24 mouse cellular contexts compared by ENCODE assay signal in genomic region chr3:146151328-146151727, GRCm38 (mm10). TPM values are rescaled to one million over a fixed set of nuclear protein-coding genes. Genes with fewer than 3 reads are reported as not detected.
A peak's percentile ranks its signal among the peaks of the same experiment; 100 is the strongest.
DNase-seq lines count a peak whose midpoint lies in the region; ATAC-seq and TF ChIP-seq lines count a peak whose summit lies in the region.
"Had no signal": no experiment of that assay in that cellular context is flagged by ENCODE, and none has a peak within 500 bp of the region (broad histone marks: within the 10 kb centered on the region; RNA-seq: fewer than 3 reads in every experiment).

No protein-coding gene starts in this region.

- no peak for ATAC-seq in liver, embryonic 12.5 days
- no peak for ATAC-seq in liver, embryonic 15.5 days (ENCODE audit: insufficient read depth)
- ATAC-seq: forebrain, embryonic 16.5 days had no signal

- H3K4me1 ChIP-seq in liver, embryonic 12.5 days: peaks cover 15% of the 10 kb centered on the region; the same call in 1 of the 2 replicates
- H3K4me1 ChIP-seq in bone marrow macrophage, adult 2 months (ENCODE audit: control insufficient read depth, insufficient read depth, low read length): peaks cover 46% of the 10 kb centered on the region
- peaks cover 11% of the 10 kb centered on the region; the same call in 1 of the 2 replicates for H3K4me1 ChIP-seq in liver, embryonic 15.5 days (replicated peaks)

- H3K9ac ChIP-seq in liver, embryonic 12.5 days: no peak overlapping the region
- no peak overlapping the region for H3K9ac ChIP-seq in liver, embryonic 15.5 days
- H3K9ac ChIP-seq: embryonic facial prominence, embryonic 12.5 days; forebrain, embryonic 12.5 days; hindbrain, embryonic 12.5 days had no signal

- H3K27ac ChIP-seq in liver, embryonic 12.5 days: no peak overlapping the region
- no peak overlapping the region for H3K27ac ChIP-seq in bone marrow macrophage, adult 2 months (ENCODE audit: insufficient read depth, low read depth, low read length)
- H3K27ac ChIP-seq in liver, embryonic 15.5 days (replicated peaks): no peak overlapping the region
- H3K27ac ChIP-seq: embryonic facial prominence, embryonic 12.5 days; forebrain, embryonic 12.5 days; heart, embryonic 10.5 days; hindbrain, embryonic 12.5 days had no signal

- DNase-seq in liver: no peak
- no peak for DNase-seq in lung, postnatal 10 days
- DNase-seq in left cerebral cortex, adult 8-10 months (ENCODE audit: low spot score in 2 of 2): no peak
- DNase-seq: adrenal gland, adult 8-10 months; adrenal gland, postnatal 36 days; cerebellum, adult 11-12 months; cerebellum, adult 9-10 months; cerebellum, postnatal 25 days; gastrocnemius, postnatal 10 days; heart, postnatal 4 days had no signal

- H3K4me3 ChIP-seq in liver, embryonic 12.5 days: no peak overlapping the region
- peak overlapping the region; percentile 94 for H3K4me3 ChIP-seq in bone marrow macrophage, adult 2 months (ENCODE audit: insufficient read depth, low read length)
- H3K4me3 ChIP-seq in liver, embryonic 15.5 days (replicated peaks): no peak overlapping the region
- H3K4me3 ChIP-seq: forebrain, embryonic 12.5 days; hindbrain, embryonic 12.5 days had no signal

- no peaks in the 10 kb centered on the region for H3K36me3 ChIP-seq in liver, embryonic 12.5 days
- no peaks in the 10 kb centered on the region for H3K36me3 ChIP-seq in liver, embryonic 15.5 days (replicated peaks)
- H3K36me3 ChIP-seq: embryonic facial prominence, embryonic 12.5 days; forebrain, embryonic 12.5 days; G1E; heart, embryonic 10.5 days; hindbrain, embryonic 12.5 days had no signal

- no peak for TF ChIP-seq POLR2A in bone marrow macrophage, adult 2 months (IDR thresholded peaks at IDR 0.05; ENCODE audit: borderline replicate concordance, low read depth, low read length)

- WGBS in liver, embryonic 12.5 days (ENCODE audit: insufficient replicate concordance): 80% methylated on average over 10 of the region's 10 CpGs
- 78% methylated on average over 10 of the region's 10 CpGs for WGBS in liver, embryonic 15.5 days (ENCODE audit: insufficient replicate concordance)

- no peaks in the 10 kb centered on the region for H3K9me3 ChIP-seq in liver, embryonic 12.5 days (replicated peaks)
- no peaks in the 10 kb centered on the region for H3K9me3 ChIP-seq in liver, embryonic 15.5 days (replicated peaks)
- H3K9me3 ChIP-seq: embryonic facial prominence, embryonic 12.5 days; forebrain, embryonic 12.5 days; G1E; heart, embryonic 10.5 days; hindbrain, embryonic 12.5 days had no signal

- peak overlapping the region; percentile 75; the same call in 1 of the 2 replicates for H3K4me2 ChIP-seq in liver, embryonic 12.5 days
- H3K4me2 ChIP-seq in liver, embryonic 15.5 days: peak overlapping the region; percentile 69; the same call in 1 of the 2 replicates

- TF ChIP-seq CTCF in bone marrow macrophage, adult 2 months (IDR thresholded peaks at IDR 0.05; ENCODE audit: low read depth, low read length): no peak

- H3K27me3 ChIP-seq in liver, embryonic 12.5 days (replicated peaks): peaks cover 39% of the 10 kb centered on the region; the same call in 1 of the 2 replicates
- H3K27me3 ChIP-seq in liver, embryonic 15.5 days: peaks cover 21% of the 10 kb centered on the region

RNA-seq across cellular contexts. Expression of gene Mcoln2, which starts 1.7 kb away (rescaled TPM):
- 5.4 and 5.7 TPM in 2 replicates for polyA plus RNA-seq in liver, embryonic 12.5 days (2016; fragmentation: Nextera tagmentation; extraction: Ambion mirVana)
- polyA plus RNA-seq in bone marrow macrophage, adult 2 months (2012; ENCODE audit: insufficient read depth, insufficient read length, missing spikeins): 33.5 and 35.3 TPM in 2 replicates
- 9.2 and 10.2 TPM in 2 replicates for polyA plus RNA-seq in liver, embryonic 15.5 days (2015; fragmentation: Nextera tagmentation; extraction: Ambion mirVana)
- total RNA-seq in left cerebral cortex, adult 8-10 months (2022): not detected
- total RNA-seq: adrenal gland, postnatal 36 days had no signal
- polyA plus RNA-seq: cortical plate, adult 2 months; forebrain, embryonic 16.5 days; frontal cortex, adult 2 months; G1E had no signal

RNA-seq across cellular contexts. Expression of gene Mcoln3, which starts 34.1 kb away (rescaled TPM):
- 0.38 and 0.61 TPM in 2 replicates for polyA plus RNA-seq in liver, embryonic 12.5 days (2016; fragmentation: Nextera tagmentation; extraction: Ambion mirVana)
- 4.7 and 6.5 TPM in 2 replicates for polyA plus RNA-seq in bone marrow macrophage, adult 2 months (2012; ENCODE audit: insufficient read depth, insufficient read length, missing spikeins)
- 0.03 and 0.08 TPM in 2 replicates for polyA plus RNA-seq in liver, embryonic 15.5 days (2015; fragmentation: Nextera tagmentation; extraction: Ambion mirVana)
- not detected for total RNA-seq in left cerebral cortex, adult 8-10 months (2022)
- total RNA-seq: adrenal gland, postnatal 36 days; G1E; gastrocnemius, postnatal 10 days; heart, postnatal 10 days had no signal
- polyA plus RNA-seq: cortical plate, adult 2 months; frontal cortex, adult 2 months; G1E had no signal

RNA-seq across cellular contexts. Expression of gene Wdr63, which starts 43.4 kb away (rescaled TPM):
- 0.19 and 0.30 TPM in 2 replicates for polyA plus RNA-seq in liver, embryonic 12.5 days (2016; fragmentation: Nextera tagmentation; extraction: Ambion mirVana)
- not detected in 2 replicates for polyA plus RNA-seq in bone marrow macrophage, adult 2 months (2012; ENCODE audit: insufficient read depth, insufficient read length, missing spikeins)
- polyA plus RNA-seq in liver, embryonic 15.5 days (2015; fragmentation: Nextera tagmentation; extraction: Ambion mirVana): not detected in 2 replicates
- 1 to 10 TPM in 1 of 4 experiments, under 1 TPM in 3; 0.21 to 1.5 (median 0.29) TPM for total RNA-seq in left cerebral cortex, adult 8-10 months (2022)
- total RNA-seq: adrenal gland, adult 8-10 months; G1E; gastrocnemius, postnatal 10 days; gastrocnemius, postnatal 4 days; heart, postnatal 10 days had no signal
- polyA plus RNA-seq: frontal cortex, adult 2 months; G1E; heart, embryonic 14.5 days had no signal
